Mouse (Mus musculus): ENCODE results near the gene Gm44503. TPM values are rescaled to one million over a fixed set of nuclear protein-coding genes. Genes with fewer than 3 reads are reported as not detected.

The Gm44503 gene
- total and polyA plus RNA-seq, 3 experiments: 0.31 to 0.34 TPM; not detected in 1

- Histone ChIP-seq H3K36me3 (ENCODE audit: control insufficient read depth, insufficient read depth, low read length) (no peaks in the 10 kb centered on the region), H3K79me2 (replicated peaks; ENCODE audit: control insufficient read depth, insufficient read depth, low read length) (no peaks in the 10 kb centered on the region), H3K4me3 (peak overlapping the region; percentile 47), H3K4me1 (ENCODE audit: control insufficient read depth, insufficient read depth, low read length) (peaks cover 3% of the 10 kb centered on the region), H3K27me3 (ENCODE audit: control insufficient read depth, insufficient read depth, low read length) (no peaks in the 10 kb centered on the region), H3K27ac (peak overlapping the region; percentile 64), H3K9ac (ENCODE audit: low read depth, low read length) (peak overlapping the region; percentile 86)
- intact Hi-C loops (cut with DNase I): loop anchor here (2.0 kb wide), 1 partner anchor 22 kb away; no protein-coding TSS in a partner anchor
- peak in 1 of 2 experiments; percentile 10 for DNase-seq
- WGBS: 15% methylated on average over 7 of the region's 7 CpGs
- TF ChIP-seq CTCF (IDR thresholded peaks at IDR 0.05) (no peak), POLR2A (IDR thresholded peaks at IDR 0.05; ENCODE audit: insufficient read depth, low read depth, low read length) (no peak), EP300 (IDR thresholded peaks at IDR 0.05; ENCODE audit: insufficient read depth, low read depth, low read length) (no peak)
These were observed 86.6 kb downstream of the Gm44503 start for GRCm38 (mm10) chr9:73045204-73045603.

GRCm38 (mm10) chr9:73045711-73046110 lies 87.1 kb downstream of the Gm44503 start:
- intact Hi-C loops (cut with DNase I): loop anchor here (2.0 kb wide), 1 partner anchor 21 kb away; no protein-coding TSS in a partner anchor
- TF ChIP-seq CTCF (IDR thresholded peaks at IDR 0.05) (no peak), EP300 (IDR thresholded peaks at IDR 0.05; ENCODE audit: insufficient read depth, low read depth, low read length) (no peak), POLR2A (IDR thresholded peaks at IDR 0.05; ENCODE audit: insufficient read depth, low read depth, low read length) (no peak)
- no peak overlapping the region; the same call in 1 of the 2 replicates for H3K27ac ChIP-seq

DNA sequence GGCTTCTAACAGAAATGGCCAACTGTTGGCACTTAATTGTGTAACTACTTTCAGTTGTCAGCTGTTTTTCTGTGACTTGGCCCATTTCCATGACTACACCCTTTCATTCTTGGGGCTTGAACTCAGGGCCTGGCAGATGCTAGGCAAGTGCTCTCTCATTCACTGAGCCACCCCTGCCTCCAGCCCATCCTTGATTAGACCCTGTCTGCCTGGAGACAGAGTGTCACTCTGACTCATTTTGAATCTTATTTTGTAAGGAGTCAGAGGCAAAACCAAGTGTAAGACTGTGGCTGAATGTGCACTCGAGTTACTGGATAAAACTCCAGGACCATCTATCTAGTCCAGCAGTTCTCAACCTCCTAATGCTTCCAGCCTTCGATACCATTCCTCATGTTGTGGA lies 89.3 kb downstream of the Gm44503 start:
- Histone ChIP-seq H3K27ac (no peak overlapping the region), H3K4me3 (no peak overlapping the region), H3K27me3 (ENCODE audit: control insufficient read depth, insufficient read depth, low read length) (no peaks in the 10 kb centered on the region), H3K9ac (ENCODE audit: low read depth, low read length) (no peak overlapping the region), H3K36me3 (ENCODE audit: control insufficient read depth, insufficient read depth, low read length) (no peaks in the 10 kb centered on the region), H3K4me1 (ENCODE audit: control insufficient read depth, insufficient read depth, low read length) (peaks cover 1% of the 10 kb centered on the region; the same call in 1 of the 2 replicates), H3K79me2 (replicated peaks; ENCODE audit: control insufficient read depth, insufficient read depth, low read length) (no peaks in the 10 kb centered on the region)
- TF ChIP-seq CTCF (IDR thresholded peaks at IDR 0.05) (no peak), POLR2A (IDR thresholded peaks at IDR 0.05; ENCODE audit: insufficient read depth, low read depth, low read length) (no peak), EP300 (IDR thresholded peaks at IDR 0.05; ENCODE audit: insufficient read depth, low read depth, low read length) (no peak)
- 79% methylated on average over 2 of the region's 2 CpGs for WGBS
- intact Hi-C loops (cut with DNase I): no loop called here
- no peak for DNase-seq

More at GRCm38 (mm10) chr9:73045711-73046110, 87.1 kb downstream of the Gm44503 start:
- Histone ChIP-seq H3K4me1 (ENCODE audit: control insufficient read depth, insufficient read depth, low read length) (peaks cover 1% of the 10 kb centered on the region; the same call in 1 of the 2 replicates), H3K36me3 (ENCODE audit: control insufficient read depth, insufficient read depth, low read length) (no peaks in the 10 kb centered on the region), H3K27me3 (ENCODE audit: control insufficient read depth, insufficient read depth, low read length) (no peaks in the 10 kb centered on the region), H3K79me2 (replicated peaks; ENCODE audit: control insufficient read depth, insufficient read depth, low read length) (no peaks in the 10 kb centered on the region), H3K9ac (ENCODE audit: low read depth, low read length) (no peak overlapping the region; the same call in 1 of the 2 replicates), H3K4me3 (no peak overlapping the region)
- 67% methylated on average over 10 of the region's 10 CpGs for WGBS
- no peak for DNase-seq

DNA sequence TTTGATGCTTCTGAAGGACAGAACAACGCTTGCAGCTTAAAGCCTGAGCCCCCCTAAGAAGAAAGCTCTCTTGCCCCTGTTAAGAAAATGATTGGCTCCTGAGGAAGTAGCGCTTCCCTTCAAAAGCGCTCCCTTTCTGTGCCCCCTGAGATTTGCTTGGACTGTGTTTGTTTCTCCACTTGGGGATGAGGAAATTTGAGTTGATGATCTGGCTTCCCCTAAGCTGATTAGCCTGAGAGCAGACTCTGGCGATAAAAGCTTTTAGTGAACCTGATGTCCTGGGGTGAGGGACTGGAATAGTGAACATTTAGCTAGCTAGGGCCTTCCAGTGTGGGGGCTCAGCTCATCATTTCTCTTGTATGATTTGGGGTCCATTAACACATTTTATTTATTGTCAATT lies 90.3 kb downstream of the Gm44503 start:
- intact Hi-C loops (cut with DNase I): no loop called here
- Histone ChIP-seq H3K4me1 (ENCODE audit: control insufficient read depth, insufficient read depth, low read length) (peaks cover 1% of the 10 kb centered on the region; the same call in 1 of the 2 replicates), H3K27ac (no peak overlapping the region), H3K9ac (ENCODE audit: low read depth, low read length) (no peak overlapping the region), H3K27me3 (ENCODE audit: control insufficient read depth, insufficient read depth, low read length) (no peaks in the 10 kb centered on the region), H3K36me3 (ENCODE audit: control insufficient read depth, insufficient read depth, low read length) (no peaks in the 10 kb centered on the region), H3K4me3 (no peak overlapping the region), H3K79me2 (replicated peaks; ENCODE audit: control insufficient read depth, insufficient read depth, low read length) (no peaks in the 10 kb centered on the region)
- no peak for TF ChIP-seq CTCF (IDR thresholded peaks at IDR 0.05)
- no peak for TF ChIP-seq POLR2A (IDR thresholded peaks at IDR 0.05; ENCODE audit: insufficient read depth, low read depth, low read length)
- TF ChIP-seq EP300 (IDR thresholded peaks at IDR 0.05; ENCODE audit: insufficient read depth, low read depth, low read length): no peak
- no peak for DNase-seq
- 12% methylated on average over 4 of the region's 4 CpGs for WGBS

DNA sequence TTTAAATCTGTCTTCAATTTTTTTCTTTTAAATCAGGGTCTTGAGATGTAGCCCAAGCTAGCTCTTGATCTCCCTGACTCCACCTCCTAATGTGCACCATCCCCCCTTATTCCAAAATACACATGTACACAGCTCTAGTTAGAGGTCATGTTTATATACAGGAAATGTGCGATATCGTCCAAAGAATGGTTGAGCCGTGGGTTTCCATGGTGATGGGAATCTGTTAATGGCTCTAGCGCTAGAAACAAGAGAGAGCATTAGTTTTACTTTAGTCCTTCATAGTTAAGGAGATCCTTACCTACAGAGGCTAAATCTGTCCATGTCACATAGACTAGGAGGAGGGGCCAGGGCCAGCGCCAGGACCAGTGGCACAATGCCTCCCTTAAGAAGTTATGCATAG lies 91.2 kb downstream of the Gm44503 start:
- intact Hi-C loops (cut with DNase I): no loop called here
- Histone ChIP-seq H3K4me3 (no peak overlapping the region), H3K4me1 (ENCODE audit: control insufficient read depth, insufficient read depth, low read length) (peaks cover 2% of the 10 kb centered on the region; the same call in 1 of the 2 replicates), H3K27ac (no peak overlapping the region), H3K79me2 (replicated peaks; ENCODE audit: control insufficient read depth, insufficient read depth, low read length) (no peaks in the 10 kb centered on the region), H3K27me3 (ENCODE audit: control insufficient read depth, insufficient read depth, low read length) (no peaks in the 10 kb centered on the region), H3K9ac (ENCODE audit: low read depth, low read length) (no peak overlapping the region), H3K36me3 (ENCODE audit: control insufficient read depth, insufficient read depth, low read length) (no peaks in the 10 kb centered on the region)
- no peak for DNase-seq
- no peak for TF ChIP-seq CTCF (IDR thresholded peaks at IDR 0.05)
- no peak for TF ChIP-seq EP300 (IDR thresholded peaks at IDR 0.05; ENCODE audit: insufficient read depth, low read depth, low read length)
- TF ChIP-seq POLR2A (IDR thresholded peaks at IDR 0.05; ENCODE audit: insufficient read depth, low read depth, low read length): no peak
- whole genome bisulfite sequencing: 44% methylated on average over 5 of the region's 5 CpGs

GRCm38 (mm10) chr9:73050606-73051005 lies 92.0 kb downstream of the Gm44503 start:
- H3K4me1 ChIP-seq (ENCODE audit: control insufficient read depth, insufficient read depth, low read length): peaks cover 5% of the 10 kb centered on the region

More at GRCm38 (mm10) chr9:73050606-73051005, 92.0 kb downstream of the Gm44503 start:
- no peaks in the 10 kb centered on the region for H3K79me2 ChIP-seq (replicated peaks; ENCODE audit: control insufficient read depth, insufficient read depth, low read length)
- no peak overlapping the region for H3K9ac ChIP-seq (ENCODE audit: low read depth, low read length)
- no peak for DNase-seq
- H3K36me3 ChIP-seq (ENCODE audit: control insufficient read depth, insufficient read depth, low read length): no peaks in the 10 kb centered on the region
- H3K27me3 ChIP-seq (ENCODE audit: control insufficient read depth, insufficient read depth, low read length): no peaks in the 10 kb centered on the region
- no peak overlapping the region for H3K4me3 ChIP-seq
- 62% methylated on average over 8 of the region's 8 CpGs for WGBS
- no peak overlapping the region for H3K27ac ChIP-seq
- TF ChIP-seq CTCF (IDR thresholded peaks at IDR 0.05) (no peak), EP300 (IDR thresholded peaks at IDR 0.05; ENCODE audit: insufficient read depth, low read depth, low read length) (no peak), POLR2A (IDR thresholded peaks at IDR 0.05; ENCODE audit: insufficient read depth, low read depth, low read length) (no peak)
- intact Hi-C loops (cut with DNase I): no loop called here
